Mouse (Mus musculus): ENCODE measurements around the gene Fam163b.
A peak's percentile ranks its signal among the peaks of the same experiment; 100 is the strongest.

Gene Fam163b

DNA sequence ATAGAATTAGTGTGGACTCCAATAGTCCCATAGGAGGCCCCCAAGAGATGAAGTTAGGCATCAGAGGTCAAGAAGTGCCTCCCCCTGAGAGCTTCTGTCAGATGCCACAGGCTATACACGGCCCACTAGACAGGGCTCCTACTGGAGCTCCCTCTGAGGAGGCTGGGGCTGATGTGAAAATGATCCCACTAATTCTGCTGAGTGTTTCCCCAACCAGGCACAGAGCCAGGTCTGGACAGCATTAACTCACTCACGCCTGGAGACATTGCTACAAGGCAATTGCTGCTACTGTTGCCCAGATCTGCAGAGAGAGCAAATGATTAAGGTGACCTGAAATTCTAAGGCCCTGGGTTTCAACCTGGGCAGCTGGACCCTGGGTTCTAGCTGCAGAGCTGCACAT, 56.5 kb downstream of the Fam163b start:
- DNase-seq: no peak

DNA sequence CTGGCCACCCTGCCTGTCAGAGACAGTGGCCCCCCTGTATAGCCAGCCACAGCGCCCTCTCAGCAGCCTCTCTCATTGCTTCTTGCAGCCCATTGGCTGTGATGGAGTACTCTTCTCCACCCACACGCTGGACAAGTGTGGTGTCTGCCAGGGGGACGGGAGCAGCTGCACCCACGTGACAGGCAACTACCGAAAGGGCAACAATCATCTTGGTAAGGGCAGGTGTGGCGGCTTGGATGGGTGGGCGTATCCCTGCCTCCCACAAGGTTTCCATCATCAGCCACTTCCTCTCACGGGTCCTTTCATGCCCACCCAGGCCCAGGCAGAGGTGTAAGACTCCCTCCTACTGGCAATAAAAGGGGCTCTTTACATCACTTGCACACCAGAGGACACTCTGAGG, 57.3 kb downstream of the Fam163b start:
- no peak for DNase-seq

DNA sequence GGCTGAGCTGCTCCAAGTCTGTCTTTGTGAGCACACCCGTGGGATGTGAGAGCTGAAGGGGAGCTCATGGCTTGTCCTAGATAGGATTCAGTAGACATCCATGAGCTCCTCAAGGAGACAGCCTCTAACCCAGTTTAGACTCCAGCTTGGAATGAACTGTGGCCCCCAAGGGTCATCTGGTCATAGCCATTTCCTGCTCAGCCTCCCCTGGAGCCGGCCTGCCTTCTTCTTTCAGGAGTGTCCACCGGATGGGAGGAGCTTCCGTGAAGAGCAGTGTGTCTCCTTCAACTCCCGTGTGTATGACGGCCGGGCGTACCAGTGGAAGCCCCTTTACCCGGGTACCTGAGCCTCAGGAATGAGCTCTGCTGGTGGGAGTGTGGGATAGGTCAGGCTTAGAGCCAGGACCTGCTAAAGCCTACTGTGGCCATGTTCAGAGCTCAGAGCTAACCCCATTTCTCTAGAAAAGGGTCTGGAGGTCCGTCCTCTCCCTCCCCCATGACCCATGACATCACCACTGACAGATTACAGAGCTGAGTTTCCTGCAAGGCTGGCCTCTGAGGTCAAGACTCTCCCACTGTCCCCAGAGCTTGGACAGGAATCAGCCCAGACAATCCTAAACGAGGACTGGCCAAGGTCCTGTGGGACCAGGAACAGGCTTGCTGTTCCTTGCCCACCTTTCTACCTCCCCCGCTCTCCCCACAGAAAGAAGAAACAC, 58.4 kb downstream of the Fam163b start:
- DNase-seq: no peak

DNA sequence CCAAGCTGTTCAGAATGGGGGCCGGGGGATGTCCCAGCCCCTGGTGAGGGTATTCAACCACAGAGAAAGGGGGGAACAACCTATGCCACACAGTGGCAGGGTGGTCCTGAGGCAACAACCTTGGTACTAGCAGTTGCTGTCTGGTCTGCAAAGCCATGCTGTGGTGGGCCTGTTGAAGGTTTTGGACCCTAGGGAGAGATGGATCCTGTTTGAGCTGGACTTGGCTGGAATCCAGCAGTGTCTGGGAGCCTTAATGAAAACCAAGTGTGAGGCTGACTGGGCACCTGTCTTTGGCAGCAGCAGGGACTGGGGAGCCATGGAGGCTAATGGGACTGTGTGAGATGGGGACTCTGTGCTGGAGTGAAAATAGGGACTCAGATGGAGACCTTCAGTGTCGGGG, 62.6 kb downstream of the Fam163b start:
- DNase-seq: no peak

DNA sequence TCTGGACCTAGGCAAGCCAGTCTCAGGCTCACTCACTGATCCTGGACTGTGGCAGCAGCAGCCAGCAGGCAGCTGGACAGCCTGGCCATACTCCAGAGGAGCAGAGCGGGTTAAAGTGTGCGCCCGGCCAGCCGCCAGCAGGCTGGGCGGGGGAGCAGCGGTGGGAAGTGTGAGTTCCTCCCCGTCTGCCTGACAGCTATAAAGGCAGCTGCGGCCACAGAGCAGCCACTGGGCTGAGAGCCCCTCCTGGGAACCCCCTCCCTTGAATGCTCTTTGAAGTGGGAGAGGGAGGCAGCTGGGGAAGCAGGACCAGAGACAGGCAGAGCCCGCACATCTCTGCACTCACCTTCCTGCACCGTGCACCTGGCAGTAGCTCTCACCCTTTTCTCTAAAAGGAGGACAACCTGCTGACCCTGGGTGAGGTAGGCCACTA, 63.1 kb downstream of the Fam163b start, which contains the start of gene Adamtsl2:
Gene Adamtsl2, plus strand, starts transcription at position 228 of the 433 bp plus-strand sequence.
- peak; percentile 14 for DNase-seq

DNA sequence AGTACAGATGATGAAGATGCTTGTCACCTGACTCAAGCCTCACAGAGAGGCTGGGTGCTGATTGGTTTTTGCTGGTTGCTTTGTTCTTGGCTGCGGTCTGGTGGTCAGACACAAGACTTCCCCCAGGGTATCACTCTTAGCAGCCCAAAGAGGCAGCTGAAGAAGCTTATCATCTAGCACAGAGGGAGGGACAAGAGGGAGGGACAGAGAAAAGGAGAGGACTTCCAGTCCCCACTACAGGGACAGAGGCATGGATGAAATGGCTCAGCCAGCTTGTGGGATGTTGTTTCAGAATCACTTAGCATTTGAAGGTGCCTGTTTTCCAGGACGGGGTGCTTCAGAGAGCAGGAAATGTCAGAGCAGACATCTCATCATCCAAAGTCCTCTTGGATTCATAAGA, 64.0 kb downstream of the Fam163b start:
- DNase-seq: no peak

DNA sequence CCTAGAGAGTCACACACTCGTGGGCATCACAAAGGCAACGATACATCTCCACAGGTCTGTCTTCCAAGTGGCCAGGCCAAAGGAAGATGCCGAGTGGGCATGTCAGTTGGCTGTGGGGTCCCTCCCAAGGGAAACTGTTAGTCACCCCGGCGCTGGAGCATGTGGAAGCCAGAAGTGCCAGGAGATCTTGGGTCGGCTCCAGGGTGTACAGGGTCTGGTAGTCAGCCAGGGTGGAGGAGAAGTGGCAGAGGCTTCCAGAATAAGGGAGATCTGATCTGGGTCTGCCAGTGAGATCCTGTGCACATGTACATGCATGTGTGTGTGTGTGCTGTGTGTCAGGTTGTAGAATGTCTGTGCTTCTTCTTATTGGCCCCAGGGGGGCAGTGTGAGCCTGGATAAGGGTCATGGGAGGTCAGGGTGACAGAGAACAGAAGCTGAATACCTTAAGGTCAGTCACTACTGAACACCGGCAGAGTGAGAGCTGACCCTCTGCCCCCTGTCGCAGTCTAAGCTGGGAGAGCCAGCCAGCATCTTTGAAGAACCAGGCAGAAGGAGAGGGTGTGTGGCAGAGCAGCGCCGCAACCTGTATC, 64.5 kb downstream of the Fam163b start:
- DNase-seq: no peak

DNA sequence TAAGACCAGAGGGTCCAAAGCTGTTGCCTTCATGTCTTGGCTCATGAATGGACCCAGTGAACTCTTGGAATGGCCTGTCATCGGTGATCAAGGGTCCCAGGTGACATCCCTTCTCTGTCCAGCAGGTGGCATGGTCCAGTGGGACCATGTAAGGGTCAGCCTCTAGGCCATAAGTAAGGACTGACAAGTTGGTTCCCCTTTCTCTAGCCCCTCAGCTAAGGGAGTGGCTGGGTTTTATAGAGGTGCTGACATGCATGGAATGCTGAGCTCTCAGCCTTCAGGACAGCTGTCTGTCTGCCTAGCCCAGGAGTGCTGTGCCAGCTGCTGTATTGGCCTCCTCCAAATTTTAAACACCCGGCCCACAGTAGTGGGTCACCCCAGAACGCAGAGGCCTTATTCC, 66.8 kb downstream of the Fam163b start:
- no peak for DNase-seq

DNA sequence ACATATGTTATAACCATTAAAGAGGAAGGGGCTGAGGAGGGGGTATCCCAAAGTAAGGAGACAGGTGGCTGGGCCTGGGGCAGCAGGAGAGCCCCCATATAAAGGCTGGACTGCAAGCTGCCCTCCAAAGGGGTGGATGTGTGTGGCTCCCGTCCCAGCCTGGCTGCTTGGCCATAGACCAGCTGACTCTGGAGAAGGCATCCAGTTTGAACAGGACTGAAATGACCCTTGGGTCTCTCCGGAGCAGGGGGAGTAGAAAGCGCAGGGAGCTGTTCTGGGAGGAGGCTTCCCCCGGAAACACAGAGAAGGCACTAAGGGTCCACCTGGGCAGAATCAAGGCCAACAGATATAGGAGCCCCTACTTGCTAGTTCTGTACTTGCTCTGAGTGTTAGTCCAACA, 67.5 kb downstream of the Fam163b start:
- no peak for DNase-seq

DNA sequence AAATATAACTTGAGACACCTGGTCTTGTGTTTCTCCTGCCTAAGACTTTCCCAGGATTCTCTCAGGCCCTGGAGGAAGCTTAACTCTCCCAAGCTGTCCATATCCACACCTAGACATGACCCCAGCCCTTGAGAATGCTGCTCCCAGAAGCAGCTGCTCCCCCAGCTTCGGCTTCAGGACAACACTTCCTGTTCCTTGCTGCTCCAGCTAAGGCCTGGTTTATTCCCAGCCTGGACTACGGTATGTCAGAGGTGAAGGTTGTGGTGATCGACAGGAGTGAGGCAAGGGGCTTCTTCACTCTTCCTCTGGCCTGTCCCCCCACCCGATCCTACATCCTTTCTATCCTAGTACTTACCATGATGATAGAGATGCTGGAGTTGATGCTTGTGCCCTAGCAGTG, 68.9 kb downstream of the Fam163b start:
- no peak for DNase-seq

DNA sequence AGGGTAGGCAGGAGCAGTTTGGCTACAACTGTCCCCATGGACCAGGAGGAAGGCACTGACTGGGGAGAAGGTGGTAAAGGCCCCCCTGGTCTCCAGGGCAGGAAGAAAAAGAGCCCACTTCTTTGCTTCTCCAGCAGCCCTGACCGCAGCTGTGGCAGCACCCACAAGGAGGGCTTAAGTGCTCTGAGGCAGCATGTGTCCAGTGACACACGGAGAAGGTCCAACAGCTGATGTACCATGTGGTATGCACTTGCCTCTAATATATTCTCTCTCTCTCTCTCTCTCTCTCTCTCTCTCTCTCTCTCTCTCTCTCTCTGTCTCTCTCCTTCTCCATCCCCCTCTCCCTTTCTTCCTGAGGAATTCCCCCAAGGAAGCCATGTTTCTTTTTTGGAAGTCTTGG, 70.3 kb downstream of the Fam163b start, which contains the start of gene Mymk:
Gene Mymk, minus strand, starts transcription at position 202 of the 400 bp plus-strand sequence.
- DNase-seq: no peak

DNA sequence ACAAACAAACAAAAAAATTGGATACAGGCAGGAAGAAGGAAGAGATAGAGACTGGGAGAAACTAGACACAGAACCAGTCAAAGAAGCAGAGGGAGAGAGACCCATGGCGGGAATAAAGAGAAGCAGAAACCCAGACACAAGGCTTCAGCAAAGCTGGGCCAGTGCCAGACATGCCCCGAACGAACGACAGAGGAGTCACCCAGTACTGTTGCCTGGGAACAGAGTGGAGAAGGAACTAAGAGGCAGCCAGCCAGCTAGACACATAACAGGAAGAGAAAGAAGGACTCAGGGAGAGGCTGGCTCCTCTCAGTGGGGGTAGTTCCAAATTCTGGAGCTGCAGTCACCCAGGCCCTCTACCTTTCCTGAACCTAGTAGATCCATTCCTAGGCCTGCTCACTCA, 71.2 kb downstream of the Fam163b start:
- DNase-seq: peak; percentile 26

DNA sequence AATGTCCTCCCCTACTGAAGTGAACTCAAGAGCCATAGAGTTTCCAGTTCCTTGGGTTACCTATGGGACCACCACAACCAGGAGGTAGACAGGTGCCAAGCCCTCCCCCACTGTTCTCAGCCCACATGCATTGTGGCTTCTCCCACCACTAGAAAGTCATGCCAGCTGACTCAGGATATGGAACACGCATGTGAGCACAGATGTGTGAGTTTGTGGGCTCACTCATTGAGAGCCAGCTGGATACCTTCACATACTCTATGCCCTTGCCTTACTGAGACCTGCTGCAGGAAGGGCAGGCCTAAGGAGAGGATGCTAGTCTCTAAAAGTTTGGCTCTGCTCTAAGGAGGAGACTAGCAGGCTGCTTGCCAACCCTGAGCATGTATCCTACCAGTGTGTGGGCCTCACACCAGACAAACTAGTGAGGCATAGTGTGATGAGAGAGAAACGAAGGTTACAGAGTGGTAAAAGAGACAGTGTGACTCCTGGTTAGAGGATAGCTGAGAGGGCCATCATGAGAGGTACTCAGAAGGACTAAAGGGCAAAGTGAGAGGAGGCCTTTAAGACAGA, 72.0 kb downstream of the Fam163b start:
- DNase-seq: no peak

DNA sequence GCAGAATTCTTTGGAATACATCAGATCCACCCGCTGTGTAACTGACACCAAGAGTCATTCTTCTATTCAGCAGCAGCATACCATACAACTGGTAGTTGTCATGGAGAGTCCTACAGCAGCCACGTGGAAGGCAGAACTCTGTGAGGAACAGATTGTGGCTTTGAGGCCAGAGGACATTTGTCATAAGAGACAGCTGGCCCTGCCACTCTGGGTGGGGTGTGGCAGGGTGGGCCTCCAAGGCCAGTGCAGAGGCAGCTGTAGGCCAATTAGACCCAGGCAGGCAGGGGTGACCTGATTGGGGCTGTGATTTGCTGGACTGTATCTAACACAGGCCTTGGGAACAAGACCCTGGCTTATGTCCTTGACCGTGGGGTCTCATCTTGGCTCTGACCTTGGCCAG, 72.6 kb downstream of the Fam163b start:
- no peak for DNase-seq

DNA sequence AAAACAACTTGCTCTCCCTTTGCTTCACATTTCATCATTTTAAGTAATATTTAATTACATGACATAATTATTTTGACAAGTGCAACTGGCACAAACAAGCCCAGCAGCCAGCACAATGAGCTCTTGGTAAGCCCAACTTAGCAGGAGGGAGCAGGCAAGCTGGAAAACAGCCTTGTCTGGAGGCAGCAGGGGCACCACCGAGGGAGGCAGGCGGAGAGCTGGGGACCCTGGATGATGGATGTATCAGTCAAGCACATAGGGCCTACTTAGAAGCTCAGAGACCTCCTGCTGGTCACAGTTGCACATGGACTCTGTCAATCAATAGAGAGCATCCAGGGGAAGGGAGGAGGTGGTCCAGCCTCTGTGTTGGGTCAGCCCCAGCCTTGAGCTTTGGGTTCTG, 74.3 kb downstream of the Fam163b start:
- no peak for DNase-seq

DNA sequence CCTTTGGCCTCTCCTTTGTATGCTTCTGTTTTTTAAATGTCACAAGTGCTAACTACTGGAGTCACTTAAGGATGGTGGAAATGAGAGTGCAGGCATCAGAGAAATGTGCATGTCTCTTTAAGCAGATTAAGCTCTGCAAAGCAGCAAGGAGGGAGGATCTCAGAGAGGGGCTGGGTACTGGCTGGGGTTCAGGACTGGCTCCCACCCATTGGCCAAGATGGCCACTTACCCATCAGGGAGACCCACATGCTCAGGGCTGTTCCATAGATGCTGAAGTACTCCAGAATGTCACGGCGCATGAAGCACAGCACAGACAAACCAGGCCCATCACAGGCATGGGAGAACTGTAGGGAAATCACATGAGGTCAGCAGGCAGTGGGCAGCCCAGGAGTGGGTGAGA, 75.2 kb downstream of the Fam163b start:
- DNase-seq: no peak
